In genomic region chr11:79290473-79290872, GRCm38 (mm10) we compare ENCODE assay signal across 10 mouse cellular contexts. TPM values are rescaled to one million over a fixed set of nuclear protein-coding genes. Genes with fewer than 3 reads are reported as not detected.
A peak's percentile ranks its signal among the peaks of the same experiment; 100 is the strongest.
DNase-seq lines count a peak whose midpoint lies in the region; ATAC-seq and TF ChIP-seq lines count a peak whose summit lies in the region.
"Had no signal": no experiment of that assay in that cellular context is flagged by ENCODE, and none has a peak within 500 bp of the region (broad histone marks: within the 10 kb centered on the region; RNA-seq: fewer than 3 reads in every experiment).

No protein-coding gene starts in this region.

- no peaks in the 10 kb centered on the region for H3K9me3 ChIP-seq in kidney, embryonic 14.5 days (ENCODE audit: control insufficient read depth, low read length)
- no peaks in the 10 kb centered on the region for H3K9me3 ChIP-seq in hindbrain, embryonic 12.5 days (replicated peaks)
- H3K9me3 ChIP-seq: neural tube, embryonic 12.5 days had no signal

- ATAC-seq in kidney, embryonic 14.5 days (ENCODE audit: low FRiP score, low TSS enrichment): no peak
- no peak for ATAC-seq in hindbrain, embryonic 12.5 days (ENCODE audit: low FRiP score)

- peak overlapping the region; percentile 56; the same call in 1 of the 2 replicates for H3K27ac ChIP-seq in kidney, embryonic 14.5 days (ENCODE audit: low read depth, low read length)
- H3K27ac ChIP-seq in hindbrain, embryonic 12.5 days: no peak overlapping the region
- H3K27ac ChIP-seq: neural tube, embryonic 12.5 days had no signal

- H3K79me3 ChIP-seq in C2C12 (ENCODE audit: low read depth): no peaks in the 10 kb centered on the region

- no peak overlapping the region for H3K9ac ChIP-seq in kidney, embryonic 14.5 days (ENCODE audit: low read depth, low read length)
- no peak overlapping the region for H3K9ac ChIP-seq in hindbrain, embryonic 12.5 days
- H3K9ac ChIP-seq: neural tube, embryonic 12.5 days had no signal

- DNase-seq in kidney, adult 11 months: peak; percentile 40
- DNase-seq in kidney, adult 18-20 months: no peak
- peak; percentile 86 for DNase-seq in adipocyte (ENCODE audit: low spot score)
- peak; percentile 47 for DNase-seq in retina, embryonic 14.5 days (ENCODE audit: low spot score)
- DNase-seq in cerebellum, adult 9-10 months: no peak

- peaks cover 49% of the 10 kb centered on the region for H3K4me1 ChIP-seq in kidney, embryonic 14.5 days (ENCODE audit: control insufficient read depth, insufficient read depth, low read length)
- peaks cover 2% of the 10 kb centered on the region; the same call in 1 of the 2 replicates for H3K4me1 ChIP-seq in hindbrain, embryonic 12.5 days
- H3K4me1 ChIP-seq: neural tube, embryonic 12.5 days had no signal

- no peak overlapping the region for H3K4me3 ChIP-seq in C2C12 (ENCODE audit: insufficient read depth, poor library complexity, severe bottlenecking)
- no peak overlapping the region for H3K4me3 ChIP-seq in kidney, embryonic 14.5 days (ENCODE audit: low read length)
- H3K4me3 ChIP-seq in hindbrain, embryonic 12.5 days: no peak overlapping the region
- H3K4me3 ChIP-seq: neural tube, embryonic 12.5 days had no signal

- H3K79me2 ChIP-seq in C2C12 (ENCODE audit: control insufficient read depth, insufficient read depth): no peaks in the 10 kb centered on the region

- no peak overlapping the region for H3K4me2 ChIP-seq in kidney, embryonic 14.5 days (replicated peaks; ENCODE audit: low read depth, low read length)
- H3K4me2 ChIP-seq in hindbrain, embryonic 12.5 days (replicated peaks): no peak overlapping the region
- H3K4me2 ChIP-seq: neural tube, embryonic 12.5 days had no signal

- no peaks in the 10 kb centered on the region for H3K27me3 ChIP-seq in C2C12 (ENCODE audit: control insufficient read depth, insufficient read depth, insufficient read length)
- no peaks in the 10 kb centered on the region for H3K27me3 ChIP-seq in kidney, embryonic 14.5 days (ENCODE audit: control insufficient read depth, insufficient read depth, low read length)
- no peaks in the 10 kb centered on the region for H3K27me3 ChIP-seq in hindbrain, embryonic 12.5 days
- H3K27me3 ChIP-seq: neural tube, embryonic 12.5 days had no signal

- TF ChIP-seq CTCF in C2C12 (IDR thresholded peaks at IDR 0.05; ENCODE audit: control insufficient read depth, insufficient read depth, insufficient read length): peak; percentile 59

- no peak overlapping the region for H3ac ChIP-seq in C2C12 (ENCODE audit: control insufficient read depth, insufficient read length, low read depth)

- WGBS in kidney, embryonic 14.5 days: 50% methylated on average over 2 of the region's 2 CpGs
- 53% methylated on average over 2 of the region's 2 CpGs for WGBS in hindbrain, embryonic 12.5 days

- H3K36me3 ChIP-seq in C2C12 (ENCODE audit: control insufficient read depth, insufficient read depth): no peaks in the 10 kb centered on the region
- no peaks in the 10 kb centered on the region for H3K36me3 ChIP-seq in kidney, embryonic 14.5 days (ENCODE audit: control insufficient read depth, insufficient read depth, low read length)
- H3K36me3 ChIP-seq in hindbrain, embryonic 12.5 days: no peaks in the 10 kb centered on the region
- H3K36me3 ChIP-seq: neural tube, embryonic 12.5 days had no signal

TF ChIP-seq in C2C12, 6 proteins besides CTCF, POLR2A, EP300 and RAD21:
- TF ChIP-seq MYOD1 (IDR thresholded peaks at IDR 0.05; ENCODE audit: control insufficient read depth, insufficient read length, low read depth) (no peak), CEBPB (IDR thresholded peaks at IDR 0.05; ENCODE audit: low read depth) (no peak), MYOG (IDR thresholded peaks at IDR 0.05; ENCODE audit: control insufficient read depth, extremely low read depth, insufficient read length) (no peak), FOSL1 (IDR thresholded peaks at IDR 0.05; ENCODE audit: insufficient read depth, low read length, poor library complexity, severe bottlenecking) (no peak), MAX (IDR thresholded peaks at IDR 0.05) (no peak), USF1 (IDR thresholded peaks at IDR 0.05; ENCODE audit: low read depth) (no peak)

RNA-seq across cellular contexts. Expression of gene Gm9964, which starts 6.2 kb away (rescaled TPM):
- not detected for polyA plus RNA-seq in C2C12 (2012; fragmentation: generic; extraction: Trizol)
- polyA plus RNA-seq in kidney, embryonic 14.5 days (2014; fragmentation: Nextera tagmentation; extraction: Ambion mirVana): not detected in 2 replicates
- polyA plus RNA-seq in hindbrain, embryonic 12.5 days (2016; fragmentation: Nextera tagmentation; extraction: Ambion mirVana): not detected in 2 replicates
- polyA plus RNA-seq: intestine, embryonic 14.5 days; neural tube, embryonic 12.5 days had no signal

RNA-seq across cellular contexts. Expression of gene Wsb1, which starts 36.0 kb away (rescaled TPM):
- 38.5 TPM for polyA plus RNA-seq in C2C12 (2012; fragmentation: generic; extraction: Trizol)
- 241 and 403 TPM in 2 replicates for polyA plus RNA-seq in kidney, embryonic 14.5 days (2014; fragmentation: Nextera tagmentation; extraction: Ambion mirVana)
- polyA plus RNA-seq in hindbrain, embryonic 12.5 days (2016; fragmentation: Nextera tagmentation; extraction: Ambion mirVana): 552 and 643 TPM in 2 replicates

RNA-seq across cellular contexts. Expression of gene Nf1, which starts 49.0 kb away (rescaled TPM):
- 8.0 TPM for polyA plus RNA-seq in C2C12 (2012; fragmentation: generic; extraction: Trizol)
- polyA plus RNA-seq in kidney, embryonic 14.5 days (2014; fragmentation: Nextera tagmentation; extraction: Ambion mirVana): 14.5 and 14.8 TPM in 2 replicates
- 8.9 and 9.5 TPM in 2 replicates for polyA plus RNA-seq in hindbrain, embryonic 12.5 days (2016; fragmentation: Nextera tagmentation; extraction: Ambion mirVana)

Comparison
In these comparisons a context has a peak if more than half of its experiments do, and no peak if none do; other contexts are left out.
1. DNase-seq: peak in kidney, adult 11 months (single experiment), adipocyte (single experiment) and retina, embryonic 14.5 days (single experiment); none in kidney, adult 18-20 months (single experiment) and cerebellum, adult 9-10 months (single experiment).